Mouse (Mus musculus) heart, adult 2 months (tissue): ENCODE results near the gene Inf2. TPM values are rescaled to one million over a fixed set of nuclear protein-coding genes. Genes with fewer than 3 reads are reported as not detected.

Source experiments
- DNase-seq, 2 experiments: peaks; one replicate each; pipeline ENCODE4 v3.0.0; 2021
- H3K27ac ChIP-seq: fragments of 200-600 bp; 2 replicates; pipeline ENCODE4 v1.8.1; 2022
- H3K27me3 ChIP-seq: fragments of 200-500 bp; 2 replicates; pipeline ENCODE4 v1.6.1; 2012; ENCODE audit warnings: mild to moderate bottlenecking, low read length, inconsistent platforms, mixed read lengths; ENCODE audit not compliant: control insufficient read depth, insufficient read depth
- H3K36me3 ChIP-seq: fragments of 200-500 bp; 2 replicates; pipeline ENCODE4 v1.6.1; 2012; ENCODE audit warnings: low read length, inconsistent platforms; ENCODE audit not compliant: control insufficient read depth, insufficient read depth
- H3K4me1 ChIP-seq: fragments of 200-500 bp; 2 replicates; pipeline ENCODE4 v1.6.1; 2011; ENCODE audit warnings: low read length; ENCODE audit not compliant: control insufficient read depth, insufficient read depth
- H3K4me3 ChIP-seq: fragments of 200-600 bp; 2 replicates; pipeline ENCODE4 v1.8.1; 2022
- H3K79me2 ChIP-seq: fragments of 200-500 bp; replicated peaks from 2 replicates; pipeline ENCODE4 v1.6.1; 2012; ENCODE audit warnings: mild to moderate bottlenecking, inconsistent platforms, low read length, moderate library complexity, mixed read lengths; ENCODE audit not compliant: control insufficient read depth, insufficient read depth
- H3K9ac ChIP-seq: fragments of 200-500 bp; 2 replicates; pipeline ENCODE4 v1.6.1; 2012; ENCODE audit warnings: low read depth, mild to moderate bottlenecking, control low read depth, inconsistent platforms, low read length, mixed read lengths
- CTCF ChIP-seq: fragments of 200-600 bp; IDR thresholded peaks from 2 replicates; pipeline ENCODE4 v1.8.1; 2022; ENCODE audit warnings: antibody characterized with exemption, mild to moderate bottlenecking, moderate library complexity
- EP300 ChIP-seq: fragments of 200-500 bp; IDR thresholded peaks from 2 replicates; pipeline ENCODE4 v1.6.1; 2011; ENCODE audit warnings: low read depth, low read length, control low read depth; ENCODE audit not compliant: insufficient read depth
- POLR2A ChIP-seq: fragments of 200-500 bp; IDR thresholded peaks from 2 replicates; pipeline ENCODE4 v1.6.1; 2011; ENCODE audit warnings: mild to moderate bottlenecking, low read depth, low read length, control low read depth; ENCODE audit not compliant: insufficient read depth
- WGBS: fragments of 180-500 bp; shearing (Covaris S2); methylation state at CpG from one replicate; pipeline ENCODE4 v1.1.7; 2018; 5-methylcytosine and 5-hydroxymethylcytosine counted together
- intact Hi-C: fragments of 180-260 bp; cut with DNase I; formaldehyde crosslinking; loops from one replicate; pipeline ENCODE4 v1.15.1; 2025
- polyA plus RNA-seq: library from polyadenylated mRNA; depleted of rRNA; stranded (reverse); fragments of >200 nt; gene quantifications from 2 replicates; pipeline ENCODE4 v1.2.3, GENCODE M21; 2012
- total RNA-seq, 2 experiments: library from RNA; stranded (reverse); gene quantifications; 2 replicates each; pipeline ENCODE4 v1.2.3; 2021

Gene Inf2
- total and polyA plus RNA-seq, 3 experiments = 12.7 to 17.3 (median 15.0) TPM

- H3K4me3 ChIP-seq = no peak overlapping the region
- H3K4me1 ChIP-seq = peaks cover 7% of the 10 kb centered on the region
- no peaks in the 10 kb centered on the region for H3K27me3 ChIP-seq
- DNase-seq = no peak
- no peaks in the 10 kb centered on the region for H3K36me3 ChIP-seq
- H3K27ac ChIP-seq = no peak overlapping the region
- TF ChIP-seq POLR2A (no peak), EP300 (no peak), CTCF (no peak)
- intact Hi-C loops = no loop called here
- WGBS = 44% methylated on average over 5 of the region's 5 CpGs
- no peak overlapping the region for H3K9ac ChIP-seq
- H3K79me2 ChIP-seq = peaks cover 15% of the 10 kb centered on the region
These were observed 72.2 kb downstream of the Inf2 start for GRCm38 (mm10) chr12:112660576-112661326.

DNA sequence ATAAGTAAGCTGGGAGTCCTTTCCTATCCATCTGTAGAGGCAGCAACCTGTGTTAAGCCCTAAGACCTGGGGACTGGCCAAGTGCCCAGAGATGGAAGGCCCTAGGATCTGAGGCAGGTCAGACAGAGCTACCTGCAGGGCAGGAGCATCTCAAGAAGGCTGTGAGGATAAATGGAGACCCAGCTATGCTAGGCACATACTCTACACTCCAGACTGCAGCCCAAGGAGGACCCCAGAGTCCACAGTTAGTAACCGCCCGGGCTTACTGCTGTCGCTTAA lies 72.7 kb downstream of the Inf2 start:
- H3K27me3 ChIP-seq = no peaks in the 10 kb centered on the region
- no peaks in the 10 kb centered on the region for H3K36me3 ChIP-seq
- peaks cover 10% of the 10 kb centered on the region for H3K4me1 ChIP-seq
- H3K79me2 ChIP-seq = peaks cover 15% of the 10 kb centered on the region
- no peak for DNase-seq
- whole genome bisulfite sequencing = 55% methylated on average over 3 of the region's 3 CpGs
- TF ChIP-seq EP300 (no peak), CTCF (no peak), POLR2A (no peak)
- H3K27ac ChIP-seq = no peak overlapping the region
- intact Hi-C loops = no loop called here
- no peak overlapping the region for H3K4me3 ChIP-seq
- no peak overlapping the region for H3K9ac ChIP-seq

GRCm38 (mm10) chr12:112661851-112662250 lies 73.3 kb downstream of the Inf2 start:
- peak in 1 of 2 experiments; percentile 24 for DNase-seq
- WGBS = 60% methylated on average over 9 of the region's 9 CpGs
- Histone ChIP-seq H3K27ac (no peak overlapping the region), H3K79me2 (peaks cover 19% of the 10 kb centered on the region), H3K36me3 (no peaks in the 10 kb centered on the region), H3K27me3 (no peaks in the 10 kb centered on the region), H3K4me1 (peaks cover 14% of the 10 kb centered on the region), H3K4me3 (no peak overlapping the region), H3K9ac (no peak overlapping the region)
- no peak for TF ChIP-seq POLR2A
- TF ChIP-seq CTCF = no peak
- TF ChIP-seq EP300 = no peak
- intact Hi-C loops = no loop called here

- no peaks in the 10 kb centered on the region for H3K27me3 ChIP-seq
- 85% methylated on average over 11 of the region's 11 CpGs for whole genome bisulfite sequencing
- peaks cover under 1% of the 10 kb centered on the region; the same call in 1 of the 2 replicates for H3K36me3 ChIP-seq
- intact Hi-C loops = no loop called here
- peaks cover 19% of the 10 kb centered on the region for H3K79me2 ChIP-seq
- peaks cover 26% of the 10 kb centered on the region for H3K4me1 ChIP-seq
- no peak overlapping the region for H3K27ac ChIP-seq
- H3K9ac ChIP-seq = no peak overlapping the region
- no peak overlapping the region for H3K4me3 ChIP-seq
- TF ChIP-seq POLR2A (no peak), CTCF (no peak), EP300 (no peak)
- DNase-seq = no peak
These were observed 74.7 kb downstream of the Inf2 start for GRCm38 (mm10) chr12:112663303-112663702.

DNA sequence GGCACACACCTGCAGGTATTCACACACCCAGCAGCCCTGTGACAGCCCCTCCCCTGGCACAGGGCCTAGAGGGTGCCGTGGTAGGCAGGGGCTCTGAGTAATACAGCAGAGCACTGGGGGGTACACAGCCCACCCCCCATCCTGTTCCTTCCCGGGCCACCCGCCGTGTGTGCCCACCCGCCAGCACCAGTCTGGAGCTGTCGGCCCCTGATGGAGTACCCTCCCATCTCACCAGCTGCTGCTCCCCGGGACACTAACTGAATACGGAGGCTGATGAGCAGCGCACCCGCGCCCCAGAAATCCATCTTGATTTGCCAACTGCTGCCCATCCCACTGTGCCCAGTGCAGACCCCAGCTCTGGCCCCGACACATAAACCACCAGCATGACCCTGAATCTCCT lies 75.1 kb downstream of the Inf2 start:
- H3K27me3 ChIP-seq = no peaks in the 10 kb centered on the region
- peaks cover 19% of the 10 kb centered on the region for H3K79me2 ChIP-seq
- H3K27ac ChIP-seq = no peak overlapping the region
- DNase-seq = no peak
- H3K4me1 ChIP-seq = peaks cover 30% of the 10 kb centered on the region
- no peak overlapping the region for H3K9ac ChIP-seq
- H3K36me3 ChIP-seq = peaks cover 2% of the 10 kb centered on the region; the same call in 1 of the 2 replicates
- 91% methylated on average over 12 of the region's 12 CpGs for WGBS
- no peak for TF ChIP-seq CTCF
- no peak for TF ChIP-seq EP300
- TF ChIP-seq POLR2A = no peak
- H3K4me3 ChIP-seq = no peak overlapping the region
- intact Hi-C loops = no loop called here

DNA sequence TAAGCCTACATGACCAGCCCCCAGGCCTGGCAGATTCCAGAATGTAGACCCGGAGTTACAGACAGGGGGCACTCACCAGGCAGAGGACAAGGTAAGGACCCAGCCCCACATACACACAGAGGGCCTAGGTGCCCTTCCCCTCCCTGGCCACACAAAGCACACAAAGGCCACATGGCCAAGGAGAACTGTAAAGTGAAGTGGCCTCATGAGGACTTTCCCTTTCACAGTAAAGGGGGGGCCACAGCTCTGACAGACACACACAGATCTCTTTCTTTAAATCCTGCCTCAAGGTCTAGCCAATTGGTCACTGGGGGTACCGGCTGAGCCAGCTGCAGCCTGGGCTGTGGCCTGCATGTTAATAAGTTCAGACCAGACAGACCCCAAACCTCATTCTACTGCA lies 75.5 kb downstream of the Inf2 start:
- TF ChIP-seq POLR2A (no peak), CTCF (no peak), EP300 (no peak)
- H3K4me1 ChIP-seq = peaks cover 34% of the 10 kb centered on the region
- intact Hi-C loops = no loop called here
- peaks cover 19% of the 10 kb centered on the region for H3K79me2 ChIP-seq
- H3K27me3 ChIP-seq = no peaks in the 10 kb centered on the region
- 52% methylated on average over 2 of the region's 2 CpGs for WGBS
- H3K27ac ChIP-seq = no peak overlapping the region
- no peak for DNase-seq
- no peak overlapping the region for H3K4me3 ChIP-seq
- H3K9ac ChIP-seq = no peak overlapping the region
- peaks cover 2% of the 10 kb centered on the region; the same call in 1 of the 2 replicates for H3K36me3 ChIP-seq
